Mouse (Mus musculus): ENCODE data around the gene Ccdc71. TPM values are rescaled to one million over a fixed set of nuclear protein-coding genes. Genes with fewer than 3 reads are reported as not detected.

The Ccdc71 gene
- polyA plus RNA-seq, 1 experiment from 2014 or later: 29.7 TPM

DNA sequence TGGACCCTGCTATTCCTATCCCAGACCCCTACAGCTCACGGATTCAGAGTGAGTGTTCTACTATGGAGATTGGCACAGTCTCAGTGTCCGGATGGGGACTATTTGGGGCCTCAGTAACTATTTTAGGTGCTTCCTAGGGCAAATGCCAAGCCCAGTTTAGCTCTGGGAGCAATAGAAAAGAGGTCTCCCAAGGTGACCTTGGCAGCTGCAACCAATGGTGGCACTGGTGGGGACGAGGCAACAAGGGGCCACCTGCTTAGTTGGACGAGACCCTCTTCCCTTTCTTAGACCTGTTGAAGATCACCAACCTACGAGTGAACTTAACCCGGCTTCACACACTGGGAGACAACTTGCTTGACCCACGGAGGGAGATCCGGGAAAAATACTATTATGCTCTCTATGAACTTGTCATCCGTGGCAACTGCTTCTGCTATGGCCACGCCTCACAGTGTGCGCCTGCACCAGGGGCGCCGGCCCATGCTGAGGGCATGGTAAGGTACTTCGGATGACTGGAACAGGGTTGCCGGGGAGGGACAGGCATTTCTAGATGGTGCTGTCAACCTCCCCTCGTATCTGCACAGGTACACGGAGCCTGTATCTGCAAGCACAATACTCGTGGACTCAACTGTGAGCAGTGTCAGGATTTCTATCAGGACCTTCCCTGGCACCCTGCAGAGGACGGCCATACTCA, 21.3 kb downstream of the Ccdc71 start:
- WGBS: 86% methylated on average over 19 of the region's 19 CpGs
- Histone ChIP-seq H3K9me3 (ENCODE audit: control insufficient read depth, low read length) (no peaks in the 10 kb centered on the region), H3K9ac (ENCODE audit: low read length) (no peak overlapping the region; the same call in 1 of the 2 replicates), H3K27me3 (ENCODE audit: control insufficient read depth, insufficient read depth, low read length) (no peaks in the 10 kb centered on the region), H3K36me3 (ENCODE audit: control insufficient read depth, insufficient read depth, low read length) (peaks cover 21% of the 10 kb centered on the region), H3K27ac (replicated peaks) (no peak overlapping the region), H3K4me1 (replicated peaks; ENCODE audit: control insufficient read depth, insufficient read depth) (peaks cover 2% of the 10 kb centered on the region; the same call in 1 of the 2 replicates), H3K4me3 (ENCODE audit: low read depth, low read length) (no peak overlapping the region), H3K4me2 (replicated peaks; ENCODE audit: low read depth) (no peak overlapping the region)
- DNase-seq (ENCODE audit: low spot score): no peak
- TF ChIP-seq EP300 (optimal IDR thresholded peaks at IDR 0.05) (no peak), CTCF (IDR thresholded peaks at IDR 0.05; ENCODE audit: low read depth) (no peak)
- no peak for ATAC-seq (ENCODE audit: low FRiP score, low TSS enrichment)

DNA sequence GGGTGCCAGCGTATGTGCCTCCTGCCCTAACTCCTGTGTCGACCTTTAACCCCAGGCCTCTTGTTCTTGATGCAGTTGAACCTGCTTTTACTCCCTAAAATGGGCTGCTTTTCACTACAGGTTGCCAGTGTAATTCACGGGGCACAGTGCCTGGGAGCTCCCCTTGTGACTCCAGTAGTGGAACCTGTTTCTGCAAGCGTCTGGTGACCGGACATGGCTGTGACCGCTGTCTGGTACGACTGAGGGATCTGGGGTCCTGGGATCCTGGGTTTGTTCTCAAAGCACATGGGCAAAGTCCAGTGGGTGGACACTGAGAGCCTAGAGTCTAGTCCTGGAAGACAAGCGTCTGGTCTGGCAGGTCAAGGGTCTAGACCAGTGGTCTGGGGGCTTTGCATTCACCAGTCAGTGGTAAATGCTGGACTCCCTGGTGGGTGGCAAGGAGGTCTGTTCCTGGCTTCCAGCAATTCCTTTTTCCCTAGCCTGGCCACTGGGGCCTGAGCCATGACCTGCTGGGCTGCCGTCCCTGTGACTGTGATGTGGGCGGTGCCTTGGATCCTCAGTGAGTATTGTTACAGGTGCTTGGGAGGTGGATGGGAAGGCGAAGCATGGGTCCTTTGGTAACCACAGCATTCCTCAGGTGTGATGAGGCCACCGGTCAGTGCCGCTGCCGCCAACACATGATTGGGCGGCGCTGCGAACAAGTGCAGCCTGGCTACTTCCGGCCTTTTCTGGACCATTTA, 22.9 kb downstream of the Ccdc71 start:
- DNase-seq (ENCODE audit: low spot score) (no peak), ATAC-seq (ENCODE audit: low FRiP score, low TSS enrichment) (no peak)
- TF ChIP-seq CTCF (IDR thresholded peaks at IDR 0.05; ENCODE audit: low read depth) (no peak), EP300 (optimal IDR thresholded peaks at IDR 0.05) (no peak)
- WGBS: 94% methylated on average over 18 of the region's 18 CpGs
- Histone ChIP-seq H3K9me3 (ENCODE audit: control insufficient read depth, low read length) (no peaks in the 10 kb centered on the region), H3K4me3 (ENCODE audit: low read depth, low read length) (no peak overlapping the region), H3K27ac (replicated peaks) (no peak overlapping the region), H3K9ac (ENCODE audit: low read length) (no peak overlapping the region), H3K4me2 (replicated peaks; ENCODE audit: low read depth) (no peak overlapping the region), H3K4me1 (replicated peaks; ENCODE audit: control insufficient read depth, insufficient read depth) (peaks cover 2% of the 10 kb centered on the region; the same call in 1 of the 2 replicates), H3K36me3 (ENCODE audit: control insufficient read depth, insufficient read depth, low read length) (peaks cover 32% of the 10 kb centered on the region), H3K27me3 (ENCODE audit: control insufficient read depth, insufficient read depth, low read length) (no peaks in the 10 kb centered on the region)

DNA sequence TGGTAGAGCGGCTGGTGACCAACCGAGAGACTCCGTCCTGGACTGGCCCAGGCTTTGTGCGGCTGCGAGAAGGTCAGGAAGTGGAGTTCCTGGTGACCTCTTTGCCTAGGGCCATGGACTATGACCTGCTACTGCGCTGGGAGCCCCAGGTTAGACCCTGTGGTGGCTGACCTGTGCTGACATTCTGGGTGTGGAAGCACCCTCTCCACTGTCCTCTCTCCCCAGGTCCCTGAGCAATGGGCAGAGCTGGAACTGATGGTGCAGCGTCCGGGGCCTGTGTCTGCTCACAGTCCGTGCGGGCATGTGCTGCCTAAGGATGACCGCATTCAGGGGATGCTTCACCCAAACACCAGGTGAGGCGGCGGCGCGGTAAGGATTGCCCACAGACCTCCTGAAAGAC, 23.7 kb downstream of the Ccdc71 start:
- Histone ChIP-seq H3K9me3 (ENCODE audit: control insufficient read depth, low read length) (no peaks in the 10 kb centered on the region), H3K4me1 (replicated peaks; ENCODE audit: control insufficient read depth, insufficient read depth) (peaks cover 2% of the 10 kb centered on the region; the same call in 1 of the 2 replicates), H3K4me2 (replicated peaks; ENCODE audit: low read depth) (no peak overlapping the region), H3K4me3 (ENCODE audit: low read depth, low read length) (no peak overlapping the region), H3K36me3 (ENCODE audit: control insufficient read depth, insufficient read depth, low read length) (peaks cover 32% of the 10 kb centered on the region), H3K27ac (replicated peaks) (no peak overlapping the region), H3K27me3 (ENCODE audit: control insufficient read depth, insufficient read depth, low read length) (no peaks in the 10 kb centered on the region), H3K9ac (ENCODE audit: low read length) (no peak overlapping the region)
- 94% methylated on average over 15 of the region's 15 CpGs for WGBS
- no peak for ATAC-seq (ENCODE audit: low FRiP score, low TSS enrichment)
- no peak for TF ChIP-seq EP300 (optimal IDR thresholded peaks at IDR 0.05)
- no peak for TF ChIP-seq CTCF (IDR thresholded peaks at IDR 0.05; ENCODE audit: low read depth)
- no peak for DNase-seq (ENCODE audit: low spot score)

DNA sequence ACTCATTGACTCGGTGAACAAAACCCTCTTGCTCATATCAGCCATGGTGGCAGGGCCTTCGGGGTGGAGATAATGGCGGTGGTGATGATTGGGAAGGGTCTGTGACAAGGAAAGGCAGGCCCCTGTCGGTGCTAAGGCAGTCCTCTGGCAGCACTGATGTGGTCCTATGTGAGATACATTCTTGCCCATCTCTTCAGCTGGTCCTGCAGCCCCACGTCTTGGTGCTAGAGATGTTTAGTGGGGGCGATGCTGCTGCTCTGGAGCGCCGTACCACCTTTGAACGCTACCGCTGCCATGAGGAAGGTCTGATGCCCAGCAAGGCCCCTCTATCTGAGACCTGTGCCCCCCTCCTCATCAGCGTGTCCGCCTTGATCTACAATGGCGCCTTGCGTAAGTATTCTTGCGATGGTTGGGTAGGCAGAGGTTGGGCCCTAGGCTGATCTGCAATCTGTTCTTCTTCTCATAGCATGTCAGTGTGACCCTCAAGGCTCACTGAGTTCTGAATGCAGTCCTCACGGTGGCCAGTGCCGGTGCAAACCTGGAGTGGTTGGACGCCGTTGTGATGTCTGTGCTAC, 25.1 kb downstream of the Ccdc71 start:
- TF ChIP-seq CTCF (IDR thresholded peaks at IDR 0.05; ENCODE audit: low read depth) (no peak), EP300 (optimal IDR thresholded peaks at IDR 0.05) (no peak)
- no peaks in the 10 kb centered on the region for H3K9me3 ChIP-seq (ENCODE audit: control insufficient read depth, low read length)
- H3K36me3 ChIP-seq (ENCODE audit: control insufficient read depth, insufficient read depth, low read length): peaks cover 32% of the 10 kb centered on the region
- no peak overlapping the region for H3K4me2 ChIP-seq (replicated peaks; ENCODE audit: low read depth)
- no peak overlapping the region for H3K4me3 ChIP-seq (ENCODE audit: low read depth, low read length)
- 91% methylated on average over 19 of the region's 19 CpGs for WGBS
- DNase-seq (ENCODE audit: low spot score) (no peak), ATAC-seq (ENCODE audit: low FRiP score, low TSS enrichment) (no peak)
- H3K27ac ChIP-seq (replicated peaks): no peak overlapping the region
- H3K27me3 ChIP-seq (ENCODE audit: control insufficient read depth, insufficient read depth, low read length): no peaks in the 10 kb centered on the region
- H3K9ac ChIP-seq (ENCODE audit: low read length): no peak overlapping the region
- H3K4me1 ChIP-seq (replicated peaks; ENCODE audit: control insufficient read depth, insufficient read depth): no peaks in the 10 kb centered on the region; the same call in 1 of the 2 replicates

DNA sequence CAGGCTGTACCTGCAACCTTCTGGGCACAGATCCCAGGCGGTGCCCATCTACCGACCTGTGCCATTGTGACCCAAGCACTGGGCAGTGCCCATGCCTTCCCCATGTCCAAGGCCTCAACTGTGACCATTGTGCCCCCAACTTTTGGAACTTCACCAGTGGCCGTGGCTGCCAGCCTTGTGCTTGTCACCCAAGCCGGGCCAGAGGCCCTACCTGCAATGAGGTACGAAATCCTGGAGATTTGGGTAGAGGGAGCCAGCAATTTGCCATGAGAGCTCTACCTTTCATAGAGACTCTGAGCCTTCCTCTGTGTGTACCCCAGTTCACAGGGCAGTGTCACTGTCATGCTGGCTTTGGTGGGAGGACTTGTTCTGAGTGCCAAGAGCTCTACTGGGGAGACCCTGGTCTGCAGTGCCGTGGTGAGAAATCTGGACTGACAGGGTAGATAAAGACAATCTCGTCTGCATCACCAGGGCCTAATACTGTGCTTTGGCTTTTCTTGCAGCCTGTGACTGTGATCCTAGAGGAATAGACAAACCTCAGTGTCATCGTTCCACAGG, 26.7 kb downstream of the Ccdc71 start:
- H3K27me3 ChIP-seq (ENCODE audit: control insufficient read depth, insufficient read depth, low read length): no peaks in the 10 kb centered on the region
- WGBS: 91% methylated on average over 8 of the region's 8 CpGs
- no peak for DNase-seq (ENCODE audit: low spot score)
- ATAC-seq (ENCODE audit: low FRiP score, low TSS enrichment): no peak
- peaks cover 32% of the 10 kb centered on the region for H3K36me3 ChIP-seq (ENCODE audit: control insufficient read depth, insufficient read depth, low read length)
- no peak for TF ChIP-seq EP300 (optimal IDR thresholded peaks at IDR 0.05)
- no peak for TF ChIP-seq CTCF (IDR thresholded peaks at IDR 0.05; ENCODE audit: low read depth)
- no peak overlapping the region for H3K4me2 ChIP-seq (replicated peaks; ENCODE audit: low read depth)
- H3K9me3 ChIP-seq (ENCODE audit: control insufficient read depth, low read length): no peaks in the 10 kb centered on the region
- no peak overlapping the region for H3K4me3 ChIP-seq (ENCODE audit: low read depth, low read length)
- no peak overlapping the region for H3K9ac ChIP-seq (ENCODE audit: low read length)
- H3K4me1 ChIP-seq (replicated peaks; ENCODE audit: control insufficient read depth, insufficient read depth): peaks cover 3% of the 10 kb centered on the region; the same call in 1 of the 2 replicates
- H3K27ac ChIP-seq (replicated peaks): no peak overlapping the region

Measured in stomach, postnatal 0 days (tissue).